Mouse (Mus musculus): ENCODE measurements around the gene Papolb.

DNA sequence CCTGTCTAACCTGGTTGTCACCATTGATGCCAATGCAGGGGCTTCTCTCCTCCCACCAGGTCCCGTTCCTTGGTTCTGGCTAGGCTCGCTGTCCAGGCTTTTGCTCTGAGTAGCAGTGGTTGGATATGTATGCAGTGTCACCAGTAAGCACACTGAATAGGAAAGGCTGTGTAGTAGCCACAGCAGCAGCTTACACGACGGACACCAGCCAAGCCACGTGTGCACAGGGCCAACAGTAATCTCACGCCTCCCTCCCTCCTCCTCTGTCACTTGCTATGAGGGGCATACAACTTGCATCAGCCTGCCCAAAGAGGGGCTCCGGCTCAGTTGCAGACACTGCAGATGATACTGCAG, 19.8 kb downstream of the Papolb start:
- TF ChIP-seq CTCF (conservative IDR thresholded peaks at IDR 0.05; ENCODE audit: low read length): no peak
- no peak for TF ChIP-seq NANOG (IDR thresholded peaks at IDR 0.05; ENCODE audit: borderline replicate concordance, low read length)
- TF ChIP-seq POU5F1 (IDR thresholded peaks at IDR 0.05; ENCODE audit: borderline replicate concordance, low read length): no peak
